Mouse (Mus musculus) lung, embryonic 15.5 days (tissue): Measurements from ENCODE around the gene Myog. TPM values are rescaled to one million over a fixed set of nuclear protein-coding genes. Genes with fewer than 3 reads are reported as not detected.

Experiments used
- polyA plus RNA-seq: library from polyadenylated mRNA; unstranded; fragments of >200 nt; fragmentation: Nextera tagmentation; extraction: Ambion mirVana; gene quantifications from 2 replicates; pipeline ENCODE4 v1.2.1, GENCODE M21; 2015

Myog gene
- polyA plus RNA-seq, 1 experiment from 2014 or later: 0.41 TPM

Other genes with a start within 250 kb of the Myog start
- gene Btg2, start 210.9 kb upstream of the Myog start, polyA plus RNA-seq: 111 and 115 TPM in 2 replicates
- 0.19 and 0.35 TPM in 2 replicates for gene Chit1, start 178.7 kb upstream of the Myog start, polyA plus RNA-seq
- 0.60 and 1.1 TPM in 2 replicates for gene Chil1, start 107.8 kb upstream of the Myog start, polyA plus RNA-seq
- 0.16 and 0.50 TPM in 2 replicates for gene Mybph, start 96.5 kb upstream of the Myog start, polyA plus RNA-seq
- 2.5 and 4.0 TPM in 2 replicates for gene Adora1, start 54.6 kb upstream of the Myog start, polyA plus RNA-seq
- gene Ppfia4, start 42.9 kb downstream of the Myog start, polyA plus RNA-seq: 3.0 and 3.1 TPM in 2 replicates
- 91.2 and 93.4 TPM in 2 replicates for gene Tmem183a, start 72.0 kb downstream of the Myog start, polyA plus RNA-seq
- gene 4933406M09Rik, start 96.0 kb downstream of the Myog start, polyA plus RNA-seq: not detected in 2 replicates
- 39.7 and 42.9 TPM in 2 replicates for gene Cyb5r1, start 115.6 kb downstream of the Myog start, polyA plus RNA-seq
- 89.4 and 90.3 TPM in 2 replicates for gene Adipor1, start 125.4 kb downstream of the Myog start, polyA plus RNA-seq
- 27.3 and 29.3 TPM in 2 replicates for gene Klhl12, start 165.5 kb downstream of the Myog start, polyA plus RNA-seq
- gene Rabif, start 204.7 kb downstream of the Myog start, polyA plus RNA-seq: 34.8 and 39.0 TPM in 2 replicates